In the genomic region with DNA sequence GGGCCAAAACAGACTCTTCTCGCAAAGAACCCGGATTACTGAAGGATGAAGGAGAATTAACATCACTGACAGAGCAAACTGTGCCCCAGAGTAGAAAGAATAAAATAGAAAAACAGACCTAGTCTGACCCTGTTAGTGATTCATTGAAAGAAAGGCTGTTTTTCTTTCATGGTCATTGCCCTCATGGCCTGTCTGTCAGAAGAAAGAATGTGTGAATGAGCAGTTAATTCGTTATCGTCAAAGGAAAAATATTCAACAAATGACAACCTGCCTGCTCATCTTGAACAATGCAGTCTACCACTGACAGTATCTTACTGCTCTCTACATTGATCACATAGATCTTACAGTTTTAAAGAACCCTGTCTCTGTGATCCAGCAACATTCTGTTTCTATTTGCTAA, we compare ENCODE assay signal across 10 mouse cellular contexts.
"Had no signal": no experiment of that assay in that cellular context is flagged by ENCODE, and none has a peak within 500 bp of the region (broad histone marks: within the 10 kb centered on the region; RNA-seq: fewer than 3 reads in every experiment).

No protein-coding gene starts in this region.

- DNase-seq: gastrocnemius, postnatal 14 days; gastrocnemius, postnatal 36 days; heart, adult 11 months; heart, adult 2 months; heart, postnatal 14 days; heart, postnatal 36 days; kidney, adult 18-20 months; layer of hippocampus, adult 9-11 months; layer of hippocampus, postnatal 36 days; left cerebral cortex, postnatal 4 days had no signal
